Comparison of ENCODE assay signal across 27 mouse cellular contexts in the genomic region with DNA sequence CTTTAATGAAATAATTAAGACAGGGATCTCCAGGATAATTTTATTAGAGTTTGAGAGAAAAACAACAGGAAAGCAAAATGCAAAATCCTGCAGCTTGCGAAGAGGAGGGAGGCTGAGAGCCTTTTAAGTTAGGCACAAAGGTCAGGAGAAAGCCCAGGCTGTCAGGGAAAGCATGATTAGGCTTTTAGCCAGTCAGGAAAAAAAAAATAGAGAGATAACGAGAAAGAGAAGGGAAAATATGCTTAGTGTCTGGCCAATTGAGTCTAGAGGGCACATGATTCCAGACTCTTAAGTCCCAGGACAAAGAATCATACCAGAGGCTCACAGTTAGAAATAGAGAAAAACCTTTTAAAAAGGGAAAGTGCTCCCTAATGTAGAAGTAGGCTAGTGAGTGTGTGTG. TPM values are rescaled to one million over a fixed set of nuclear protein-coding genes. Genes with fewer than 3 reads are reported as not detected.
"Had no signal": no experiment of that assay in that cellular context is flagged by ENCODE, and none has a peak within 500 bp of the region (broad histone marks: within the 10 kb centered on the region; RNA-seq: fewer than 3 reads in every experiment).

No protein-coding gene starts in this region.

- H3K27me3 ChIP-seq: heart, embryonic 15.5 days; hindbrain, embryonic 13.5 days; intestine, embryonic 15.5 days; limb, embryonic 15.5 days; liver, embryonic 13.5 days; liver, embryonic 15.5 days had no signal

- ATAC-seq: hindbrain, embryonic 16.5 days; inflammation-experienced regulatory T-cells, adult 6 months; intestine, embryonic 15.5 days; intestine, postnatal 0 days had no signal

- DNase-seq: gastrocnemius, adult 2 months; gastrocnemius, postnatal 10 days; gastrocnemius, postnatal 25 days; heart, adult 18-20 months; heart, postnatal 4 days; kidney, adult 18-20 months; kidney, adult 8-10 months; kidney, postnatal 10 days; kidney, postnatal 25 days; kidney, postnatal 4 days; left cerebral cortex, postnatal 4 days; liver, embryonic 13.5 days had no signal

- H3K4me1 ChIP-seq: hindbrain, embryonic 10.5 days; liver, embryonic 13.5 days; liver, embryonic 15.5 days had no signal

- H3K9ac ChIP-seq: heart, embryonic 12.5 days; heart, embryonic 15.5 days; intestine, embryonic 15.5 days; limb, embryonic 13.5 days; limb, embryonic 15.5 days; liver, embryonic 13.5 days; liver, embryonic 15.5 days had no signal

- H3K4me3 ChIP-seq: gastrocnemius, adult 2 months; heart, embryonic 10.5 days; heart, embryonic 12.5 days; heart, embryonic 15.5 days; hindbrain, embryonic 10.5 days; hindbrain, embryonic 13.5 days; intestine, embryonic 15.5 days; layer of hippocampus, adult 2 months; left cerebral cortex, adult 2 months; limb, embryonic 13.5 days; limb, embryonic 15.5 days; liver, embryonic 13.5 days; liver, embryonic 15.5 days had no signal

- H3K9me3 ChIP-seq: heart, embryonic 10.5 days; heart, embryonic 15.5 days; hindbrain, embryonic 10.5 days; intestine, embryonic 15.5 days; limb, embryonic 13.5 days; limb, embryonic 15.5 days; liver, embryonic 13.5 days; liver, embryonic 15.5 days had no signal

- H3K36me3 ChIP-seq: heart, embryonic 10.5 days; heart, embryonic 12.5 days; heart, embryonic 15.5 days; hindbrain, embryonic 10.5 days; hindbrain, embryonic 13.5 days; intestine, embryonic 15.5 days; limb, embryonic 13.5 days; limb, embryonic 15.5 days; liver, embryonic 13.5 days; liver, embryonic 15.5 days had no signal

- H3K27ac ChIP-seq: gastrocnemius, adult 2 months; heart, embryonic 10.5 days; heart, embryonic 15.5 days; hindbrain, embryonic 10.5 days; hindbrain, embryonic 13.5 days; intestine, embryonic 15.5 days; layer of hippocampus, adult 2 months; left cerebral cortex, adult 2 months; limb, embryonic 15.5 days; liver, embryonic 13.5 days; liver, embryonic 15.5 days had no signal

- H3K4me2 ChIP-seq: heart, embryonic 12.5 days; heart, embryonic 15.5 days; hindbrain, embryonic 13.5 days; intestine, embryonic 15.5 days; limb, embryonic 15.5 days; liver, embryonic 11.5 days; liver, embryonic 13.5 days; liver, embryonic 15.5 days had no signal

RNA-seq across cellular contexts. Expression of gene Fam20c, which starts 10.7 kb away (rescaled TPM):
- polyA plus RNA-seq: inflammation-experienced regulatory T-cells, adult 6 months had no signal
